Mouse (Mus musculus): Measurements from ENCODE around the gene Kat8. TPM values are rescaled to one million over a fixed set of nuclear protein-coding genes. Genes with fewer than 3 reads are reported as not detected.

Gene Kat8
- 37.9 and 41.9 TPM in 2 replicates for polyA plus RNA-seq (2014; fragmentation: Nextera tagmentation; extraction: Ambion mirVana)

- Histone ChIP-seq H3K9ac (ENCODE audit: low read length) (peak within 1 kb of the TSS; percentile 83), H3K4me1 (replicated peaks; ENCODE audit: control insufficient read depth, insufficient read depth, low read length) (peaks cover 8% of the 10 kb centered on the region), H3K4me2 (ENCODE audit: low read length) (peak within 1 kb of the TSS; percentile 57), H3K27me3 (replicated peaks; ENCODE audit: control insufficient read depth, insufficient read depth, low read length) (no peaks in the 10 kb centered on the region), H3K9me3 (ENCODE audit: control insufficient read depth, low read length) (no peaks in the 10 kb centered on the region), H3K4me3 (ENCODE audit: low read depth, low read length) (peak within 1 kb of the TSS; percentile 96), H3K27ac (ENCODE audit: low read depth) (peak within 1 kb of the TSS; percentile 30), H3K36me3 (ENCODE audit: control insufficient read depth, insufficient read depth, low read length) (peaks cover 50% of the 10 kb centered on the region)
- DNase-seq (ENCODE audit: low spot score), result peak; percentile 97
- 1% methylated on average over 40 of the region's 40 CpGs for WGBS
- peak; percentile 94 for ATAC-seq (replicated peaks; ENCODE audit: low FRiP score, low TSS enrichment, low read depth)
Observed at GRCm38 (mm10) chr7:127912190-127912871, at the start of gene Kat8. Gene Kat8, plus strand, starts transcription at chr7:127912516.

GRCm38 (mm10) chr7:127866434-127866833, 45.9 kb upstream of the Kat8 start:
- Histone ChIP-seq H3K4me2 (ENCODE audit: low read length) (no peak overlapping the region), H3K4me3 (ENCODE audit: low read depth, low read length) (no peak overlapping the region), H3K9me3 (ENCODE audit: control insufficient read depth, low read length) (no peaks in the 10 kb centered on the region), H3K9ac (ENCODE audit: low read length) (no peak overlapping the region), H3K4me1 (replicated peaks; ENCODE audit: control insufficient read depth, insufficient read depth, low read length) (no peaks in the 10 kb centered on the region), H3K27me3 (replicated peaks; ENCODE audit: control insufficient read depth, insufficient read depth, low read length) (no peaks in the 10 kb centered on the region), H3K36me3 (ENCODE audit: control insufficient read depth, insufficient read depth, low read length) (peaks cover 39% of the 10 kb centered on the region), H3K27ac (ENCODE audit: low read depth) (no peak overlapping the region)
- ATAC-seq (replicated peaks; ENCODE audit: low FRiP score, low TSS enrichment, low read depth), result no peak
- no peak for DNase-seq (ENCODE audit: low spot score)
- WGBS, result 92% methylated on average over 12 of the region's 12 CpGs

GRCm38 (mm10) chr7:127867641-127868040, 44.7 kb upstream of the Kat8 start:
- Histone ChIP-seq H3K4me1 (replicated peaks; ENCODE audit: control insufficient read depth, insufficient read depth, low read length) (no peaks in the 10 kb centered on the region), H3K27me3 (replicated peaks; ENCODE audit: control insufficient read depth, insufficient read depth, low read length) (no peaks in the 10 kb centered on the region), H3K9ac (ENCODE audit: low read length) (no peak overlapping the region), H3K9me3 (ENCODE audit: control insufficient read depth, low read length) (no peaks in the 10 kb centered on the region), H3K4me2 (ENCODE audit: low read length) (no peak overlapping the region), H3K36me3 (ENCODE audit: control insufficient read depth, insufficient read depth, low read length) (peaks cover 43% of the 10 kb centered on the region), H3K27ac (ENCODE audit: low read depth) (no peak overlapping the region), H3K4me3 (ENCODE audit: low read depth, low read length) (no peak overlapping the region)
- WGBS, result 97% methylated on average over 18 of the region's 18 CpGs
- no peak for ATAC-seq (replicated peaks; ENCODE audit: low FRiP score, low TSS enrichment, low read depth)
- DNase-seq (ENCODE audit: low spot score), result no peak

- Histone ChIP-seq H3K4me1 (replicated peaks; ENCODE audit: control insufficient read depth, insufficient read depth, low read length) (peaks cover 6% of the 10 kb centered on the region; the same call in 1 of the 2 replicates), H3K27me3 (replicated peaks; ENCODE audit: control insufficient read depth, insufficient read depth, low read length) (no peaks in the 10 kb centered on the region), H3K36me3 (ENCODE audit: control insufficient read depth, insufficient read depth, low read length) (peaks cover 46% of the 10 kb centered on the region), H3K27ac (ENCODE audit: low read depth) (no peak overlapping the region), H3K4me2 (ENCODE audit: low read length) (no peak overlapping the region), H3K4me3 (ENCODE audit: low read depth, low read length) (no peak overlapping the region), H3K9ac (ENCODE audit: low read length) (no peak overlapping the region), H3K9me3 (ENCODE audit: control insufficient read depth, low read length) (no peaks in the 10 kb centered on the region)
- 61% methylated on average over 3 of the region's 3 CpGs for WGBS
- no peak for DNase-seq (ENCODE audit: low spot score)
- ATAC-seq (replicated peaks; ENCODE audit: low FRiP score, low TSS enrichment, low read depth), result no peak; the same call in 1 of the 2 replicates
Observed at GRCm38 (mm10) chr7:127869149-127869810, 43.0 kb upstream of the Kat8 start.

GRCm38 (mm10) chr7:127870136-127870821, 42.0 kb upstream of the Kat8 start:
- Histone ChIP-seq H3K27me3 (replicated peaks; ENCODE audit: control insufficient read depth, insufficient read depth, low read length) (no peaks in the 10 kb centered on the region), H3K4me2 (ENCODE audit: low read length) (no peak overlapping the region), H3K4me1 (replicated peaks; ENCODE audit: control insufficient read depth, insufficient read depth, low read length) (peaks cover 10% of the 10 kb centered on the region; the same call in 1 of the 2 replicates), H3K36me3 (ENCODE audit: control insufficient read depth, insufficient read depth, low read length) (peaks cover 37% of the 10 kb centered on the region), H3K9me3 (ENCODE audit: control insufficient read depth, low read length) (no peaks in the 10 kb centered on the region), H3K27ac (ENCODE audit: low read depth) (no peak overlapping the region), H3K9ac (ENCODE audit: low read length) (no peak overlapping the region), H3K4me3 (ENCODE audit: low read depth, low read length) (no peak overlapping the region)
- ATAC-seq (replicated peaks; ENCODE audit: low FRiP score, low TSS enrichment, low read depth) (no peak), DNase-seq (ENCODE audit: low spot score) (no peak)
- 81% methylated on average over 5 of the region's 5 CpGs for WGBS

- peak; percentile 14; the same call in 1 of the 2 replicates for ATAC-seq (replicated peaks; ENCODE audit: low FRiP score, low TSS enrichment, low read depth)
- Histone ChIP-seq H3K36me3 (ENCODE audit: control insufficient read depth, insufficient read depth, low read length) (peaks cover 32% of the 10 kb centered on the region), H3K4me2 (ENCODE audit: low read length) (peak overlapping the region; percentile 79), H3K9ac (ENCODE audit: low read length) (peak overlapping the region; percentile 98), H3K27ac (ENCODE audit: low read depth) (peak overlapping the region; percentile 99), H3K4me3 (ENCODE audit: low read depth, low read length) (peak overlapping the region; percentile 96), H3K9me3 (ENCODE audit: control insufficient read depth, low read length) (no peaks in the 10 kb centered on the region), H3K27me3 (replicated peaks; ENCODE audit: control insufficient read depth, insufficient read depth, low read length) (no peaks in the 10 kb centered on the region), H3K4me1 (replicated peaks; ENCODE audit: control insufficient read depth, insufficient read depth, low read length) (peaks cover 18% of the 10 kb centered on the region)
- DNase-seq (ENCODE audit: low spot score), result no peak
- 4% methylated on average over 20 of the region's 20 CpGs for WGBS
Observed at GRCm38 (mm10) chr7:127874812-127875626, 37.3 kb upstream of the Kat8 start.

GRCm38 (mm10) chr7:127875627-127876001, 36.7 kb upstream of the Kat8 start:
- H3K9ac ChIP-seq (ENCODE audit: low read length), result peak overlapping the region; percentile 98
- H3K27ac ChIP-seq (ENCODE audit: low read depth), result peak overlapping the region; percentile 99
- DNase-seq (ENCODE audit: low spot score), result peak; percentile 95
- peaks cover 38% of the 10 kb centered on the region for H3K36me3 ChIP-seq (ENCODE audit: control insufficient read depth, insufficient read depth, low read length)
- H3K9me3 ChIP-seq (ENCODE audit: control insufficient read depth, low read length), result no peaks in the 10 kb centered on the region
- under 1% methylated on average over 40 of the region's 43 CpGs for WGBS
- peak overlapping the region; percentile 79 for H3K4me2 ChIP-seq (ENCODE audit: low read length)
- ATAC-seq (replicated peaks; ENCODE audit: low FRiP score, low TSS enrichment, low read depth), result peak; percentile 93
- no peaks in the 10 kb centered on the region for H3K27me3 ChIP-seq (replicated peaks; ENCODE audit: control insufficient read depth, insufficient read depth, low read length)
- peaks cover 18% of the 10 kb centered on the region for H3K4me1 ChIP-seq (replicated peaks; ENCODE audit: control insufficient read depth, insufficient read depth, low read length)
- H3K4me3 ChIP-seq (ENCODE audit: low read depth, low read length), result peak overlapping the region; percentile 96

GRCm38 (mm10) chr7:127876041-127876466, 36.3 kb upstream of the Kat8 start, which contains the start of gene Zfp646:
Gene Zfp646, plus strand, starts transcription at chr7:127876221.
- Histone ChIP-seq H3K4me1 (replicated peaks; ENCODE audit: control insufficient read depth, insufficient read depth, low read length) (peaks cover 18% of the 10 kb centered on the region), H3K27ac (ENCODE audit: low read depth) (peak within 1 kb of the TSS; percentile 99), H3K9ac (ENCODE audit: low read length) (peak within 1 kb of the TSS; percentile 98), H3K4me2 (ENCODE audit: low read length) (peak within 1 kb of the TSS; percentile 79), H3K27me3 (replicated peaks; ENCODE audit: control insufficient read depth, insufficient read depth, low read length) (no peaks in the 10 kb centered on the region), H3K36me3 (ENCODE audit: control insufficient read depth, insufficient read depth, low read length) (peaks cover 43% of the 10 kb centered on the region), H3K4me3 (ENCODE audit: low read depth, low read length) (peak within 1 kb of the TSS; percentile 96), H3K9me3 (ENCODE audit: control insufficient read depth, low read length) (no peaks in the 10 kb centered on the region)
- 1% methylated on average over 40 of the region's 41 CpGs for WGBS
- ATAC-seq (replicated peaks; ENCODE audit: low FRiP score, low TSS enrichment, low read depth) (peak; percentile 89), DNase-seq (ENCODE audit: low spot score) (peak; percentile 93)
